10 mouse cellular contexts compared by ENCODE assay signal in genomic region chr13:54874291-54875200, GRCm38 (mm10).
DNase-seq lines count a peak whose midpoint lies in the region; ATAC-seq and TF ChIP-seq lines count a peak whose summit lies in the region.
"Had no signal": no experiment of that assay in that cellular context is flagged by ENCODE, and none has a peak within 500 bp of the region (broad histone marks: within the 10 kb centered on the region; RNA-seq: fewer than 3 reads in every experiment).

No protein-coding gene starts in this region.

- DNase-seq in stomach, postnatal 0 days (ENCODE audit: low spot score) = no peak
- no peak for DNase-seq in embryonic facial prominence, embryonic 14.5 days (ENCODE audit: low spot score)
- DNase-seq in lung, postnatal 25 days (ENCODE audit: low spot score) = no peak
- no peak for DNase-seq in layer of hippocampus, adult 8-10 months (ENCODE audit: low spot score in 2 of 2)
- DNase-seq: kidney, adult 18-20 months; thymus, postnatal 25 days had no signal

- WGBS in stomach, embryonic 15.5 days = 2% methylated on average over 38 of the region's 38 CpGs
- 2% methylated on average over 38 of the region's 38 CpGs for WGBS in stomach, postnatal 0 days
- WGBS in embryonic facial prominence, embryonic 14.5 days = 1% methylated on average over 37 of the region's 38 CpGs
- WGBS in limb, embryonic 13.5 days = 1% methylated on average over 38 of the region's 38 CpGs
- WGBS in stomach, embryonic 16.5 days = 1% methylated on average over 38 of the region's 38 CpGs

- H3K9ac ChIP-seq in stomach, embryonic 15.5 days = no peak overlapping the region
- H3K9ac ChIP-seq in stomach, postnatal 0 days (ENCODE audit: low read length) = no peak overlapping the region
- no peak overlapping the region for H3K9ac ChIP-seq in embryonic facial prominence, embryonic 14.5 days (ENCODE audit: low read depth, low read length)
- no peak overlapping the region for H3K9ac ChIP-seq in limb, embryonic 13.5 days
- H3K9ac ChIP-seq in stomach, embryonic 16.5 days (ENCODE audit: low read length) = no peak overlapping the region

- 0 out of 2 replicates have a peak overlapping the region, but pooled peaks have one; percentile 2 for H3K4me3 ChIP-seq in stomach, embryonic 15.5 days (replicated peaks)
- no peak overlapping the region for H3K4me3 ChIP-seq in stomach, postnatal 0 days (ENCODE audit: low read depth, low read length)
- 0 out of 2 replicates have a peak overlapping the region, but pooled peaks have one; percentile 6 for H3K4me3 ChIP-seq in embryonic facial prominence, embryonic 14.5 days (ENCODE audit: low read depth, low read length)
- 0 out of 2 replicates have a peak overlapping the region, but pooled peaks have one; percentile 3 for H3K4me3 ChIP-seq in limb, embryonic 13.5 days
- no peak overlapping the region for H3K4me3 ChIP-seq in stomach, embryonic 16.5 days (replicated peaks; ENCODE audit: low read length)

- H3K4me1 ChIP-seq in stomach, embryonic 15.5 days = 0 out of 2 replicates have a peak, but pooled peaks cover 8% of the 10 kb centered on the region
- H3K4me1 ChIP-seq in stomach, postnatal 0 days (replicated peaks; ENCODE audit: control insufficient read depth, insufficient read depth) = no peaks in the 10 kb centered on the region
- no peaks in the 10 kb centered on the region for H3K4me1 ChIP-seq in embryonic facial prominence, embryonic 14.5 days (ENCODE audit: control insufficient read depth, insufficient read depth, low read length)
- no peaks in the 10 kb centered on the region for H3K4me1 ChIP-seq in limb, embryonic 13.5 days
- no peaks in the 10 kb centered on the region for H3K4me1 ChIP-seq in stomach, embryonic 16.5 days (ENCODE audit: control insufficient read depth, insufficient read depth, low read length)

- no peak for ATAC-seq in stomach, embryonic 15.5 days (ENCODE audit: insufficient read depth, low FRiP score, low read depth)
- no peak for ATAC-seq in stomach, postnatal 0 days (ENCODE audit: low FRiP score, low TSS enrichment)
- peak; percentile 33; the same call in 1 of the 2 replicates for ATAC-seq in embryonic facial prominence, embryonic 14.5 days (ENCODE audit: low read depth)
- ATAC-seq in limb, embryonic 13.5 days (ENCODE audit: low FRiP score, low read depth) = no peak
- no peak for ATAC-seq in stomach, embryonic 16.5 days (ENCODE audit: insufficient read depth, low FRiP score)
- ATAC-seq: Patski had no signal

- H3K36me3 ChIP-seq in stomach, embryonic 15.5 days = no peaks in the 10 kb centered on the region
- H3K36me3 ChIP-seq in stomach, postnatal 0 days (ENCODE audit: control insufficient read depth, insufficient read depth, low read length) = no peaks in the 10 kb centered on the region
- H3K36me3 ChIP-seq in embryonic facial prominence, embryonic 14.5 days (ENCODE audit: control insufficient read depth, insufficient read depth, low read length) = no peaks in the 10 kb centered on the region
- H3K36me3 ChIP-seq in limb, embryonic 13.5 days = no peaks in the 10 kb centered on the region
- no peaks in the 10 kb centered on the region for H3K36me3 ChIP-seq in stomach, embryonic 16.5 days (ENCODE audit: control insufficient read depth, insufficient read depth, low read length)

- no peak for TF ChIP-seq CTCF in stomach, postnatal 0 days (IDR thresholded peaks at IDR 0.05; ENCODE audit: low read depth)

- TF ChIP-seq EP300 in stomach, postnatal 0 days (optimal IDR thresholded peaks at IDR 0.05) = no peak

- peaks cover 32% of the 10 kb centered on the region for H3K27me3 ChIP-seq in stomach, embryonic 15.5 days (replicated peaks)
- H3K27me3 ChIP-seq in stomach, postnatal 0 days (ENCODE audit: control insufficient read depth, insufficient read depth, low read length) = no peaks in the 10 kb centered on the region
- H3K27me3 ChIP-seq in embryonic facial prominence, embryonic 14.5 days (replicated peaks; ENCODE audit: control insufficient read depth, insufficient read depth, low read length) = peaks cover 44% of the 10 kb centered on the region
- H3K27me3 ChIP-seq in limb, embryonic 13.5 days = peaks cover 76% of the 10 kb centered on the region
- peaks cover 40% of the 10 kb centered on the region for H3K27me3 ChIP-seq in stomach, embryonic 16.5 days (ENCODE audit: control insufficient read depth, insufficient read depth, low read length)

- H3K4me2 ChIP-seq in stomach, embryonic 15.5 days = no peak overlapping the region; the same call in 1 of the 2 replicates
- H3K4me2 ChIP-seq in stomach, postnatal 0 days (replicated peaks; ENCODE audit: low read depth) = no peak overlapping the region
- peak overlapping the region; percentile 29; the same call in 1 of the 2 replicates for H3K4me2 ChIP-seq in embryonic facial prominence, embryonic 14.5 days (ENCODE audit: low read depth, low read length)
- H3K4me2 ChIP-seq in limb, embryonic 13.5 days (replicated peaks) = peak overlapping the region; percentile 12; the same call in 1 of the 2 replicates
- 0 out of 2 replicates have a peak overlapping the region, but pooled peaks have one; percentile 19 for H3K4me2 ChIP-seq in stomach, embryonic 16.5 days (ENCODE audit: low read depth, low read length)

- H3K27ac ChIP-seq in stomach, embryonic 15.5 days = no peak overlapping the region
- no peak overlapping the region for H3K27ac ChIP-seq in stomach, postnatal 0 days (replicated peaks)
- no peak overlapping the region for H3K27ac ChIP-seq in embryonic facial prominence, embryonic 14.5 days (replicated peaks; ENCODE audit: low read depth, low read length)
- no peak overlapping the region for H3K27ac ChIP-seq in limb, embryonic 13.5 days
- H3K27ac ChIP-seq in stomach, embryonic 16.5 days (ENCODE audit: low read length) = no peak overlapping the region

- H3K9me3 ChIP-seq in stomach, embryonic 15.5 days = no peaks in the 10 kb centered on the region
- H3K9me3 ChIP-seq in stomach, postnatal 0 days (ENCODE audit: control insufficient read depth, low read length) = no peaks in the 10 kb centered on the region
- no peaks in the 10 kb centered on the region for H3K9me3 ChIP-seq in embryonic facial prominence, embryonic 14.5 days (ENCODE audit: control insufficient read depth, low read length)
- H3K9me3 ChIP-seq in limb, embryonic 13.5 days = no peaks in the 10 kb centered on the region
- no peaks in the 10 kb centered on the region for H3K9me3 ChIP-seq in stomach, embryonic 16.5 days (replicated peaks; ENCODE audit: control insufficient read depth, low read length)

Comparison
In these comparisons a context has a peak if more than half of its experiments do, and no peak if none do; other contexts are left out.
1. H3K4me2 ChIP-seq: peak in embryonic facial prominence, embryonic 14.5 days (single experiment), limb, embryonic 13.5 days (single experiment) and stomach, embryonic 16.5 days (single experiment); none in stomach, embryonic 15.5 days (single experiment) and stomach, postnatal 0 days (single experiment).
2. H3K4me3 ChIP-seq: peak in stomach, embryonic 15.5 days (single experiment), embryonic facial prominence, embryonic 14.5 days (single experiment) and limb, embryonic 13.5 days (single experiment); none in stomach, postnatal 0 days (single experiment) and stomach, embryonic 16.5 days (single experiment).